Mouse (Mus musculus) layer of hippocampus, adult 8-10 months (tissue): Measurements from ENCODE around the gene Zp3r. TPM values are rescaled to one million over a fixed set of nuclear protein-coding genes. Genes with fewer than 3 reads are reported as not detected.
"Not testable (repeated sequence)": the region's sequence is repeated elsewhere in the genome, so short reads cannot be mapped to it uniquely, and the experiment has no call there.

Experiments used
- DNase-seq, 2 experiments: peaks; one replicate each; pipeline ENCODE4 v3.0.0; 2022; ENCODE audit warnings: low spot score in 2 of 2
- total RNA-seq, 4 experiments: library from RNA; stranded (reverse); gene quantifications; 2 replicates each; pipeline ENCODE4 v1.2.4; 2022

Zp3r gene
- total RNA-seq = under 1 TPM in 1 of 4 experiments, not detected in 3; 0.18 TPM

GRCm38 (mm10) chr1:130629521-130629920 lies at the start of gene Zp3r:
Gene Zp3r (minus strand): TSS chr1:130629621.
- no peak for DNase-seq

DNA sequence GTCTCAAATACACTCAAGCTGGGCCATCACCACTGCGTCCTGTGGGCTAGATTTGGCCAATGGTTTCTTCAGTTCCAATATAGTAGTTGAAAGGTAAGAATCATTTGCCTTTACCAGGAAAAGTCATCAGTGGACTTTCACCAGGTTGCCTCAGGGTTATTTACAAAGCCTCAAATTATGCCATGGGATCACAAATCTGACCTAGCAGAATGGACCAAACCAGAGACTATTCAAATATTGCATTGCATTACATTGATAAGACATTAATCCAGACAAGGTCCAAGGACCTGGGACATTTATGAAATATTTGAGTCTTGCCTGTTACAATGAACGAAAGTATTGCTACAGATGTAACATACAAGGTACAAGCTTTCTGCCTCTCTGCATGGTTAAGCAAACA lies 49.1 kb upstream of the Zp3r start:
- no peak for DNase-seq

- not testable (repeated sequence) for DNase-seq
These were observed 34.2 kb upstream of the Zp3r start for GRCm38 (mm10) chr1:130663576-130663975.

DNA sequence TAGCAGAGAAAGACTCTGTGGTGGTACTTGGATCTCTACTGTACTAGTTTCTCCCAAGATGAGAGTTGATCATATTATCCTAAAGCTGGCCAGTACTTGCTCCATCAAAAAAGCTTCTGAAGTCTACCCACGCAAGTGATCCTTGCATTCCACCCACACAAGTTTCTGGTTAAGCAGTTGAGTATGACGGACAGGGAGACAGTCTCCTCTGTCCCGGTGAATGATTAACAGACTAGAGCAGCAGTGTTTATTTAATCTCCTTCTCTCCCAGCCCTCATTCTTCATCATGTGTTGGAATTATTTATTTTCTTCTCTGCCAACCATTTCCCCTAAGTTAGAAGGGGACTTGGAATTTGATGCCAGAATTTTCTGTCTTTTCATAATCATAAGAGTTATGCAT lies 32.0 kb upstream of the Zp3r start, which contains the start of gene C4bp:
Gene C4bp, minus strand, starts transcription at position 179 of the 400 bp plus-strand sequence.
- no peak for DNase-seq

GRCm38 (mm10) chr1:130659641-130660040 lies 30.2 kb upstream of the Zp3r start:
- not testable (repeated sequence) for DNase-seq

DNA sequence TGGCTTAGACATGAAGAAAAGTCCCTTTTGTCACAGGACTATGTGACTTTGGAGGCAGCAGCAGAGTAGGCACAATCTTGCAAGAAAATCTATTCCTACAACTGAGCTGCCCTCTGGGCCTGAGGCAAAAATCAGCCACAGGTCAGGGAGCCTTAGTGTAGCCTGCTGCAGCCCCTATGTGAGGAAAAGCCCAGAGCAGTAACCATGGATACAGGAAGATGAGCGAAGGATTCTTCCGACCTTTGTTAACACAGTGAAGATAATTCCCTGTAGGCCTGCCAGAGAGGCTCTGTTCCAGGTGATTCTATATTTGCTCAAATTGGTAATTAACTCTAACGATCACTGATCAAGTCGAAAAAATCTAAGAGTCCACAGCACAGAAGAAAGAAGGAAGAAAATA lies 14.7 kb upstream of the Zp3r start:
- DNase-seq = no peak

DNA sequence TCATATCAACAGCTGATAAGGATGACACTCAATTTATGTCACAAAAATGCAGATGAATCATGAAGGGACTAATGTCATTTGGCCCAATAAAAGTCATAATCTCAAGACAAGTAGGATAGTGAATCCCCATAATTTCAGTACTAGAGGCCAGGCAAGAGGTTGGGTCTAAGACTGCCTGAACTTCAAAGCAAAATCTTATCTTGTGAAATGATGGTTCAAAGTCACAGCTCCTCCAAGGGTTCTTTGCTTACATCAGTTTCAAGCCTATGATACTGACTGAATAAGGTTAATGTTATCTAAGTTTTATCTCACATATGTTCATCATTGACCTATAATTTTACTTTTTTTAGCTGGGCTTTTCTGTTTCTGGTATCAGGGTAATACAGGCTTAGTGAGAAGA lies 11.5 kb upstream of the Zp3r start:
- DNase-seq = no peak

GRCm38 (mm10) chr1:130633761-130634410 lies 4.5 kb upstream of the Zp3r start:
- peak in 1 of 2 experiments; percentile 60 for DNase-seq

DNA sequence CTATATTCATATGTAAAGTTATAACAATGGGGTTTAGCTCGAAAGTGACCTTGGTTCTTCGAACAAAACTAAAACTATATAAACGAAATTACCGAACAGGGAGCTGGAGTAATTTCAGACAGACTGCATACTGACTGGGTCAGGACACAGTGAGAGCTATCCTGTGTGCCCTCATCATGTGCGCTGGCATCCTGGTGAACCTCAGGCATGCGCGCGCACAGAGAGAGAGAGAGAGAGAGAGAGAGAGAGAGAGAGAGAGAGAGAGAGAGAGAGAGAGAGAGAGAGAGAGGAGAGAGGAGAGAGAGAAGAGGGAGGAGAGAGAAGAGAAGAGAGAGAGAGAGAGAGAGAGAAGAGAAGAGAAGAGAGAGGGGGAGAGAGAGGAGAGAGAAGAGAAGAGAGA lies 3.9 kb upstream of the Zp3r start:
- DNase-seq = no peak

DNA sequence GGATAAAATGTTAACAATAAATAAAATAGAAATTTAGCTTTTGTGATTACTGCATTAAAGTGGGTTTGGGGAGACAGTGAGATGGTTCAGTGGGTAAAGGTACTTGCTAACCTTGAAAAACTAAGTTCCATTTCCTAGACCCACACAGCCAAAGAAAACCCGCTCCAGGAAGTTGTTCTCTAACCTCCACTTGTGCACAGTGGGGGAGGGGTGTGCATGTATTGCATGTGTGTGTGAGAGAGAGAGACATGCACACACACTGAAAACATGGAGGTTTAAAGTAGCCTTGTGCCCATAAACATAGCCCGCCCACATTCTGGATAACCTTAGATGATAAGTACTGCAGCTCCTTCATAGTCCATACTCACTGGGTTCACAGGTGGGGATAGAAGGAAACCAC lies 33.1 kb downstream of the Zp3r start:
- no peak for DNase-seq

DNA sequence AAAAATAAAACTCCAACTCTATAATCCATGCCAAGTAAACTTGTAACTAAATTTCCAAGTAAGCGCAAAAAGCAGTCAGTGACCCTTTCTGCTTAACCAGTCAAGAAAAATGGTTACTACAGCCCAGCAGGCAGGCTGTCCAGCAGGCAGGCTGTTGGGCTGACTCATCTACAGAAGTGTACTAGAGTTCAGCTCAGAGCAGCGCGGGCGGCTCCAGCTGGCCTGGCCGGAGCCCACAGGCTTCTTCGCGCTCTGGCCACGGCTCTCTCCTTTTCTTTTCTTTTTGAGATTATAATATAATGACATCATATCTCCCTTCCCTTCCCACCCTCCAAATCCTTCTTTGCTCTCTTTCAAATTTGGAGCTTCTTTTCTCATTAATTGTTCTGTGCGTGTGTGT lies 40.8 kb downstream of the Zp3r start:
- no peak for DNase-seq

DNA sequence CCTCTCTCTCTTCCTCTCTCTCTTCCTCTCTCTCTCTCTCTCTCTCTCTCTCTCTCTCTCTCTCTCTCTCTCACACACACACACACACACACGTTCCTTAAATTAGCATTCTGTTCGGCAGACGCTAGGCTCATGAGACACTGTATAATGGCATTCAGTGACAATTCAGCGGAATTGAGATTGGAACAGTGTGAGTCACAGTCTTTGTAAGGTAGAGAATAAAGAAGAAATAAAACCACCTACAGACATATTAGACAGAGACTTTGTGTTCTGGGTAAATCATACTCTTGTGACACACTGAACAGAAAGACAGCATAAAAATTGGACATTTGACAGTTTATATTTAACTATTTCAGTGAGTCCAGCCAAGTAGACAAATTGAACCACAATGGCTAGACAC lies 53.0 kb downstream of the Zp3r start:
- no peak for DNase-seq

DNA sequence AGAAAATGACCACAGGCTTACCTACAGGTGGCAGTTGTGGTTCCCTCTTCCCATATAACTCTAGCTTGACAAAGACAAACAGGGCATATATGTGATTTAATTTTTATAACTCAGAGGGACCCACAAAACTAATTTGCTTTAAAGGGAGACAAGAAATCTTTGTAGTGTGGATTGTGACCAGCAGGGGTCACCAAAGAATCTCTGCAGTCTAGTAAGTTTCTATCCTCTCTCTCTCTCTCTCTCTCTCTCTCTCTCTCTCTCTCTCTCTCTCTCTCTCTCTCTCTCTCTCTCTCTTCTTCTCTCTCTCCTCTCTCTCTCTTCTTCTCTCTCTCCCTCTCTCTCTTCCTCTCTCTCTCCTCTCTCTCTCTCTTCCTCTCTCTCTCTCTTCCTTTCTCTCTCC lies 53.5 kb downstream of the Zp3r start:
- DNase-seq = peak in 1 of 2 experiments; percentile 40

DNA sequence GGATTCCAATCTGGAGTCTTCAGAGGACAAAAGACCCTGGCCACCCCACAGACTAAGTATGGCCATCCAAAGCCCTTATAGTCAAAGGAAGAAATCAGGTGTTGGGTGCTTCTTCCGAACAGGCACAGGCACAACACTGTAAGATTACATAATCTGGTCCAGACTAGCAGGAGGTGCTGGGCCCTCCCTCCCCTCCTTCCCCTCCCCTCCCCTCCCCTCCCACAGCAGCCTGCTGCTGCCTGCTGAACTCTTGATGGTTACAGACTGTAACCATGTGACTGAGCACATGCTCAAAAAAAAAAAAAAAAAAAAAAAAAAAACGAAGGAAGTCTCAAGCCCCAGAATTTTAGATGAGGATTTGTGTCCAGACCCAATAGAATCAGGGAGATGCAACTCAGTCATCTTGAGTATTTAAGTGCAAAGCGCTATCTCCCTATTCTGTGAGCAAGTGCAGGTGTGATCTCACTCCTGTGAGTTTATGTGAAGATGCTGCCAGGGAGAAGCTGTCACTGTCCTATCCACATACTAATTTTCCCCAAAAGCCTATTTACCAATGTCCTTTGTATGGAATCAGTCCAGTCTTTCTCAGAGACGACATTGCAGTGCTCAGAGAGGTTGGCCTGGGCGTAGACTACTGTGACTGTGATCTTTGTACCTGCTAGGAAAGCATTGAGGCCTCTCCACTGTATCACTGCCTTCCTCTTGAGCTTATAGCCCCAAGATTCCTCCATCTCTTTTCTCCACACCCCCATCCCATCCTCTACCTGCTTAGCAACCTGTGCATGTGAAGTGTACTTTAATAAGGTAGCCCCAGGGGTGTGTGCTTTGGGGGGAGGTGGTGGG lies 77.8 kb downstream of the Zp3r start:
- DNase-seq = no peak

DNA sequence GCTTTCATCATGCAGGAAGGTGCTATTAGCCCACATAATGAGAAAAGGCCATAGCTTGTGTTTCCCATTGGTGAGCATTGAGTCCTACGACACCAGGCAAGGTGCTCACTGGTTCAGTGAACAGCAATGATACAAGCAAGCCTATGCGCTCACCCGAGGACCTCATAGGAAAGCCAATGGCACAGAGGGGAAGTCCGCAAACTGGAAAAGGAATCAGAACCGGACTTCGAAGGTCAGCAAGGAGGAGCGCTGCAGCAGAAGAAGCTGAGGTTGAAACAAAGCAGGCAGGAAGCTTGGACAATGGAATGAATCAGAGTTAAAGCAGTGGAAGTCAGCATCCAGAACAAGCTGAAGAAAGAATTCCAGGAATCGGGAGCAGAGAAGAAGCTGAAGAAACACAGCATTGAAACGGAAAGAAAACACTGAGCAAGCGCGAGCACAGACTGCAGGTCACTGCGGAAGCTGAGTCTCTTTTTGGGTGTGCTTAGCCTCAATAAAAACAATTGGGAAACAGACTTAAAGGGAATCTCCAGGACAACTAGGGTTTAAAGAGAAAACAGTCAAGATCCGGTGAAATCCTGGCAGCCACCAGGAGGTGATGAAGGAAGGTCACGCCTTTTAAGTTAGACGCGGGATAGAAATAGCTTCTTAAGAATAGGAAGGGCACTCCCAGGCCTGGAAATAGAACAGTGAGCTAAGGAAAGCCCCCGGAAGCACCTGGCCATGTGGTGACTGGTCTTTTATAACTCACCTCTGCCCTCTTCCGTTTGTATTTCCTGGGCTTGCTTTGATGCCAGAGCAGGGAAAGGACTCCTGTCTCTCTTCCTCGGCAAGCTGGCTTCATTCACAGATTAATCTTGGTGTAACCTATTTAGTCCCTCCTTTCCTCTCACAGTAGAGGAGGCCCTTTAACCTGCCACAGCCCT lies 78.9 kb downstream of the Zp3r start:
- DNase-seq = no peak

DNA sequence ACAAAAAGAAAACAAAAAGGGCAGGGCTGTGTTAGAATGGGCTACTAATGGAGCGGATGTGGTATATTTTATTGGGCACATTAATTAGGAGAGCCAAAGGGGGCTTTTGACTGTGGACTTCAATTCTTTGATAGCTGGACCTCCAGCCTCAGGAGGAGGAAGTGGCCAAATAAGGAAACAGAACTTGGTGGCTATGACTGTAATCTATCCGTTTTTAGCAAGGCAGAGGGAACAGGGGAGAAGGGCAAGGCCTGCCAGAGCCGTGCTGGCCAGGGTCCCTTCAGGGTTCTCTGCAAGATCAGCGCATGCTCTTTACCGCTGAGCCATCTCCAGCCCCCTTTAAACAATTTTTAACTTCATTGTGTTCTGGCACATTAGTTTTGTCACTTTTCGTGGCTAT lies 79.7 kb downstream of the Zp3r start:
- DNase-seq = no peak

DNA sequence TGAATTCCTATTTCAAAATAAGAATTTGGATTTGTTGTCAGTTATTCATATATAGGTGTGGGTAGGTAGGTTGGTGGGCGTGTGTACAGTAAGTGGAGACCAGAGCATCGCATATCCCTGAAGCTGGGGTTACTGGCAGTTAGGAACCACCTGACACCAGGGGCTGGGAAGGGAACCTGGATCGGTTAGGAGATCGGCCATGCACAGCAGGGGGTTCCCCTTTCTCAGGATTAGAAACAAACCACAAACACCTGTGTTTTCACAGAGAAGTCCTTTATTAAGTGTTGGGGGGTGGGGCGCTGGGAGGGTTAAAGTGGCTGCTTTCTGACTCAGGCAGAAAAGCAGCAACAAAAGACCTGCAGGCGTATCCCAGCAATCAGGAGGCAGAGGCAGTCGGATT lies 80.3 kb downstream of the Zp3r start:
- DNase-seq = no peak

DNA sequence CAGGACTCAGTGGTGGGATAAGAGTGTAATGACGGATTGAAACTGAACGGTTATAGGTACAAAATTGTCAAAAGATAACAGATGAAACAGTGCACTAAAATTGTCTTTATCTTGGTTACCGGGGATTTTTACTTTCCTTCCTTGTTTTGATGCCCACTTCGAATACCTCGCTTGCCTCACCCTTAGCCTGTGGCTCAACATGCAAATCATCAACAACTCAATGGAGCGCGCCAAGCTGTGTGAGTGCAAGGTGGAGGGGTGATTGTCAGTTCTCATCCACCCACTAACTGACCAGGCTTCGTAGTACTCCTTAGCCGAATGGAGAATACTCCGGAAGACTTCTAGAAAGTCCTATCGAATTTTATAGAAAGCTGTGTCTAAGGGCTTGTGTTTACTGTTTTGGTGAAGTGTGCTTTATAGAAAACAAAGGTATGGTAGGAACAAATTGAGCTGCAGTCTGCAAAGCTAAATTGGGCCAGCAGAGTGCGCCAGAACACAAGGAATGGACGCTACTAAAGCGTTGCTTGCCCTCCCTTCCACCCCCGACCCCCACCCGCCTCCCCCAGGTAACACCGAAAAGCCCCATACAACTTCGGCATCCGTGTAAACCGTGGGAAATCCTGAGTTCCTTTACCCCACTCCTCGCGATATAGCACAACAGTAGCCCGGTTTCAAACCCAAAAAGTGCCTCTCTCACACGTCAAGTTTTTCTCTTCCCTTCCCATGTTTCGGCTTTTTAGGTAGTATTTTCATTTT lies 81.6 kb downstream of the Zp3r start:
- DNase-seq = peak in 1 of 2 experiments; percentile 35
